Mouse (Mus musculus) gastrocnemius, postnatal 4 days (tissue): ENCODE results near the gene Trim7. TPM values are rescaled to one million over a fixed set of nuclear protein-coding genes. Genes with fewer than 3 reads are reported as not detected.
"Not testable (repeated sequence)": the region's sequence is repeated elsewhere in the genome, so short reads cannot be mapped to it uniquely, and the experiment has no call there.

Experiments used
- DNase-seq, 2 experiments: peaks; one replicate each; pipeline ENCODE4 v3.0.0; 2021 to 2022; ENCODE audit warnings: low spot score in 2 of 2, mixed read lengths in 2 of 2
- total RNA-seq, 2 experiments: library from RNA; stranded (reverse); gene quantifications; 2 replicates each; pipeline ENCODE4 v1.2.3; 2021

Trim7 gene
- total RNA-seq, 2 experiments from 2014 or later = 46.3 to 63.6 TPM

DNA sequence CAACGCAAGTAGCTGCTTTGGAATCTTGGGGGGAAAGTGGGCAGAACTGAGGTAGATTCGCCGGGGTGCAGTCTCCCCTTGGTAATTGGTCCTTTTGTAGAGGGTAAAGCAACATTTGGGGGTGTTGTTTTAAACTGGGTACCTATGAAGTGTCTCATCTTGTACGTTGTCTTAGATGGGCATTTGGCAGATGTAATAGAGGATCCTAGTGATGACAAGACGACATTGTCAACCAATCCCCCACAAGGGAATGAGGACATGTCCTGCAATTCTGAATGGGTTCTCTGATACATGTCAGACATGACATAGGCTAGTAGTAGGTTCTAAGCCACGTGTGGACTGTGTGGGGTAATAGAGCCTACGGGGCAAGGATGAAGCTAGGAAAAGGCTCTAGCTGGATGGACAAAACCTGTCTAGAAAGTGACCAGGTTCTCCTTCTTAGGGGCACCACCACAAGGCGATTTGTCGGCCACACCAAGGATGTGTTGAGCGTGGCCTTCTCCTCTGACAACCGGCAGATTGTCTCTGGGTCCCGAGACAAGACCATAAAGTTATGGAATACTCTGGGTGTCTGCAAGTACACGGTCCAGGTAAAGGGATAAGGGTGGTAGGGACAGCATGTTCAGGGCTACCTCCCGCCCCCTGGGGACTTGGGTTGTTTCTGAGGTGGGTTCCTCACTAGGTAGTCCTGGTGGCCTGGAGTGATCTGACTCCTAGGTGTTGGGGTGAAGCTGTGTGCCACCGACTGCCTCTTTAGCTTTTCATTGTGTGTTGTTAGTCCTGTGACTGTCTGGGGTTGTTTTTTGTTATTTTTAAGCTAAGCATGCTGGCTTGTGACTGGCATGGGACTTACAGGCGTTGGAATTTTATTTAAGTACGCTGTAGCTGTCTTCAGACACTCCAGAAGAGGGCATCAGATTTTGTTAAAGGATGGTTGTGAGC, 23.8 kb upstream of the Trim7 start:
- DNase-seq = no peak

DNA sequence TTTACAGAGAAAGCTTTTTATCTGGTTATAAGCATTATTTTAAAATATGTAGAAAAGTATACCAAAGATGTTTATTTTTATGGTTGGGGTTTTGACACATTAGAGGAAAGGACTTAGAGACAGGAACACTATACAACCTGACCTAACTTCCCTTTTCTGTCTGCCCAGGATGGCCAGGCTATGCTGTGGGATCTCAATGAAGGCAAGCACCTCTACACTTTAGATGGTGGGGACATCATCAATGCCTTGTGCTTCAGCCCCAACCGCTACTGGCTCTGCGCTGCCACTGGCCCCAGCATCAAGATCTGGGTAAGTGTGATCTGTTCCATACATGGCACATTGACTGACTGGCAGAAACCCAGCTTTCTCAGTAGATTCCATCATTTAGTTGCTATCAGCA, 22.0 kb upstream of the Trim7 start:
- no peak for DNase-seq

DNA sequence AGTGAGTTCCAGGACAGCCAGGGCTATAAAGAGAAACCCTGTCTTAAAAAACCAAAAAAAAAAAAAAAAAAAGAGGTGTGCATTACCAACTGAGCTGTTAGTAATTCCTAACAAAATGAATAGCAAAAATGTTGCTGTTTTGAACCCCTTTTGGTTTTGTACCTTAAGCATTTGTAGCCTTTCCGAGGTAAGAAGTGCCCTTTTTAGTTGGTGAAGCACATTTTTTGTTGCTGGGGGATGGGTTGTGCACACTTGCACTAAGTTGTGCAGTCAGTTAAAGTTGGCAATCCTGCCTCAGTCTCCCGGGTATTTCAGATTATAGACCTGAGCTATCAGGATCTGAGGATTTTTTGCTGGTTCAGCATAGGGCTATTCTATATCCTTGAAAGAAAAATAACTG, 21.0 kb upstream of the Trim7 start:
- no peak for DNase-seq

DNA sequence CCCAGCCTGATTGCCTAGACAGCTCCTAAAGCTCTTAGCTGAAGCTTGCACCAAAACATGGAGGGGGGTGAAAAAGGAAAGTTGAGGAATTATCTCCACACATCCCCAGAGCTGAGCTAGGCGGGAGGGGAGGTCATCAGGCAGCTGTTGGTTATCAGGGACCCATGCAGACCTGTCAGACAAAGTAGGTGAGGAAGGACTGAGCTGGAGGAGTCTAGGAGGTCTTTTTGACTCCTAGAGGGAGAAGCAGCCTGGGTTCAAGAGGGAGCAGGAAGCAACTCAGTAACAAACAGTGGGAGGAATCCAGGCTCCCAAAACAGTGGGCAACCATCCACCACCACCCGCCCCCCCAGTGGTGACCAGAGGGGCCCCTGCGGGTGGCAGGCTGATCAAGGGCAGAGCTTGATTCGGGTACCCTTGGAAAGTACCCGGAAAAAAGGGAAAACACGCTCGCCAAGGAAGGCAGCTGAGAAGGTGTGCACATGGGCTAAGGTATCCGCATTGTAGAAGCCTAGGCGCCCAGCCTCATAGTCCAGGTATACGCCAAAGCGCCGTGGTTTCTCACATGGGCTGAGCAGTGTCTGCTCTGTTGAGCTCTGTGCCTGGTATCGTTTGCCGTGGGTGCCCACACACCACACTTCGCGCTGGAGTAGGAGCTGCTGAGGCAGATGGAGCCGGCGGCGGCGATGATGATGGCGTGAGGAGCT, 18.9 kb upstream of the Trim7 start:
- peak in 1 of 2 experiments; percentile 13 for DNase-seq

DNA sequence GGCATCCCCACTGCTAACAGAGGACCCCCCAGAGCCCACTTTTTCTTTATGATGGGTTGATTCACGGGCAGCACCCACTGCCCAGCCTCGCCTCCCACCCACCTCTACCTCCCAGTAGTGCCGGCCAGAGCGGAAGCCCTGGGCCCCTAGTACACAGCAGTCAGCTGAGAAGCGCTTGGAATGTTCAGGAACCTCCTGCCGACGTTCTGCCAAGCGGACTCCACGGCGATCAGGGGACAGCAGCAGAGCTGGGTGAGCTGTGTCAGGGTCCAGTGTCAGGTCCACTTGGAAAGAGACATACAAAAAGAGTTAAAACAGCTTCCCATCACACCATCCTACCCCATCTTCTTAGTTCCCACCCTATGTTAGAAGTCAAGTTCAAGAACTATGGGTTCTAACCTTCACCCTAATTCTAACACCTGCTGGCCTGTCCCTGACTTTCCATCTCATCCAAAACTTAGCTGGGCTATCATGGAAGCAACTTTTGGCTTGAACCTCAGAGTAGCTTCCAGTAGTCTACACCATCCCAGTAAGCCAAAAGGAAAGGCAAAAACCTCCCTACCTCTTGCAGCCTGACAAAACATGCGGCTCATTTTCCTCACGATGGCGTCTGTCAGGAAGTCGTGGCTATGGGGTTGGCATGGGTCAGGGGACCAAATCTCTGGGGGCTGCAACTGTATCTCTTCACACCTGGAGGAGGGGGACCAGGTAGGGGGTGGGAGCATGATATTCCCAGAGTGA, 18.2 kb upstream of the Trim7 start:
- no peak for DNase-seq

DNA sequence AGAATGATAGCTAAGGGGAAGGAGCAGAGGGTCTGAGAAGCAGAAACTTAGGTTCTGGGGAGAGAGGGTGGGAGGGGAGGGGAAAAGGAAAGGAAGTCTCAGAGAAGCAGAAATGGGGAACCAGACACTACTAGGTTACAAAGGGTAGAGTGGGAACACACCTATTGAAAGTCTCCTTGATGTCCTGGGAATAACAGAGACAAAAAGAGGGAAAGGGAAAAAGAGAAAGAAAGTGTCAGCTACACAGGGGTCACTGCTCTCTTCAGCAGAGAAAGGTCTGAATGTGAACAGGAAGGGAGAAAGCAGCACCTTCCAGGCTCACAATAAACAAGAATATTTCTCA, 17.7 kb upstream of the Trim7 start:
- DNase-seq = no peak

DNA sequence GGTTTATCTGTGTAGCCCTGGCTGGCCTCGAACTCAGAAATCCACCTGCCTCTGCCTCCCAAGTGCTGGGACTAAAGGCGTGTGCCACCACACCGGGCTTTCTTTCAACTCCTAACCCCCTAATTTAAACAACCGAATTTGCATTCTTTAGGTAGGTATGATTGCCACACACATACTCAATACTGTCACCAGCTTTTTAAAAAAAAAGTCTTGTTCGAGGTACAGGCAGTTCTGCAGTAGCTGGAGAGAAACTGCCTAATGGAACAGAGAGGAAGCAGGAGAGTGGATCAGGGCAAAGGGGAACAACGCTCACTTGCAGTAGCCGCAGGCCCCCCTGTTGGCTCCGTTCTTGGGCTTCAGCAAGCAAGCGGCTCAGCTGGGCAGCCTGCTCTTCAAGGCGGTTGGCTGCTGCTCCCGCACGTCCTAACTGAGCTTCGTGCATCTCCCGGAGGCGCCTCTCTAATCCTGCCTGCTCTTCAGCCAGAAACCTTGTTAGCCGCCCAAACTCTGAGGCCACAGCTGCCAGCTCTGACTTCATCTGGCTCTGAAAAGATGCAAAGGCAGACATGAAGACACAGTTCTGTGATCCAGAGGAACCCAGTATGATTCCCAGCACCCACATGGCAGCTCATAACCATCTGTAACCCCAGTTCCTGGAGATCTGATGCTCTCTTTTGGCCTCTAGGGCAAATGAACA, 17.1 kb upstream of the Trim7 start:
- DNase-seq = peak; percentile 54 to 78

DNA sequence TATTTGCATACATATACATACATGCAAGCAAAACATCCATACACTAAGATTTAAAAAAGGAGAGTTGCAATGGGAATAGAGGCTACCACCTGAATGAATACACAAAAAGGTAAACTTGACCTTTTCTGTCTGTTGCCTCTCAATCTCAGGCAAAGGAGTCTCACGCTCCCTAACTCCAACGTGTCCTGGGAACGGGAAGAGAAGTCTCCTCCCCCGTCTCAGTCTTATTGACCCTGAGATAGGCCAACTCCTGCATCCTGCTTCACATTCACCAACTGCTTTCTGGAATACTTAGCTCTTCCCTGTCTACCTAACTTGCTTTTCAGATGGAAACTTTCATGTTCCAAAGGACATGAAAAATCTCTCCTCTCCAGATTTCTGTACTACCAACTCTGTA, 16.5 kb upstream of the Trim7 start:
- no peak for DNase-seq

DNA sequence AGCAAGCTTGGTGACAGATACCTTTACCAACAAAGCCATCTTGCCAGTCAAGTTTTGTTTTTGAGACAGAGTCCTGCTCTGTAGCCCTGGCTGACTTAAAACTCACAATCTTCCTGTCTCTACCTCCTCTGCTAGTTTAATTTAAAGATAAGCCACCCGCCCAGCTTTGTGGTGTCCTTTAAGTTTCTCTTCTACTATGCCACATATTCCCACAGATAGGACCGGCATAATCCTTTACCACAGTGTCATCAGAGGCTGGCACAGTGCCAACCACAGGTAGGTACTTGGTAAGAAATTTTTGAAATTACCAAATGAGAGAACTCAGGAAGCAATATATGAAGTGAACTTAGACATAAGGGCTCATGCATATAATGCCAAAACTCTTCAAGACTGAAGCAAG, 15.8 kb upstream of the Trim7 start:
- no peak for DNase-seq

DNA sequence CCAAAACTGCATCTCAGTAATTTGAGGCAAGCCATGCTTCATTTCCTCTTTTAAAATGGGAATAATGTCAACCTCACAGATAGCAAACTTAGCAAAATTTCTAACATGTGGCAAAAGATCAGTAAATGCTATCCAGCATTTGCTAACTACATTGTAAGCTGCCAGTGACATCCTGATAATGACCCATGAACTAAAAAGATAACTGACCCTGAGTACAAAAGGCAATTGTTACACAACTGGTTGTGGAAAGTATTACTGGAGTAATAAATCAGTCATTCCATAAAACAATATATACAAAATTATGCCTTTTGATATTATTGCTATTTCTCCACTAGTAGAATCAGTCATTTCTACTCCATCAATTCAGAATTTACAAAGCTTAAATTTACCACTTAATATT, 12.2 kb upstream of the Trim7 start:
- no peak for DNase-seq

DNA sequence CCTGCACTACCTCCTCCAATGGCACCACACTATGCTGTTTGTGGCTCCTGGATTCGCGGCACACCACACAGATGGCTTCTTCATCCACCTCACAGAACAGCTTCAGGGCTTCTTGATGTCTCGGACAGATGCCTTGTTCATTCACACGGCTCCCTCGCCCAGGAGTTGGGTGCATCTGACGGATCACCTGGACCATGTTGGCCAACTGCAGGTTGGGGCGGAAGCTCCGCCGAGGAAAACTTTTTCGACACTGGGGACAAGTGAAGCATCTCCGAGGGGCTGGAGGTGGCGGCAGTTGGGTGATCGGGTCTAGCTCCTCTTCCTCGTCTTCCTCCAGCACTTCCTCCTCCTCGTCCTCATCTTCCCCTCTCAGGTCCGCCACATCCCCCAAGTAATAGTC, 10.1 kb upstream of the Trim7 start:
- DNase-seq = no peak

DNA sequence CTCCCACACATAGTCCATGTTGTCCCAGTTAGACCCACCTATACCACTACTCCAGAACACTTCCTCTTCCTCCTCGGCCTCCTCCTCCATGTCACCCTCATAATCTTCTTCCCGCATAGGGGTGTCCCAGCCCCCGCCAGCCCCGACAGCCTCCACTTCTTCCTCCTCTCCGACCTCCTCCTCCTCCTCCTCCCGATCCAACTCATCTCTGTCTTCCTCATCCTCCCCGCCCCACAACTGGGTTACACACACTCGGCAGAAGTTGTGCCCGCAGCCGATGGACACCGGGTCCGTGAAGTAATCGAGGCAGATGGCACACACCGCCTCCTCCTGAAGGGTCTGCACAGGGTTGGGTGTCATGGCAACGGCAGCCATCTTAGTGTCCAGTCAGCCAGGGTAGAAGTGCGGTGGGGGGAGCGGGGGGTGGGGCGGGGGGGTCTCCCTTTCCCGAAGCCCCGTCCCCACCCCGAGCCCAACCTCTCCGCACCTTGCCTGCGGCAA, 9.6 kb upstream of the Trim7 start:
- peak; percentile 25 to 42 for DNase-seq

DNA sequence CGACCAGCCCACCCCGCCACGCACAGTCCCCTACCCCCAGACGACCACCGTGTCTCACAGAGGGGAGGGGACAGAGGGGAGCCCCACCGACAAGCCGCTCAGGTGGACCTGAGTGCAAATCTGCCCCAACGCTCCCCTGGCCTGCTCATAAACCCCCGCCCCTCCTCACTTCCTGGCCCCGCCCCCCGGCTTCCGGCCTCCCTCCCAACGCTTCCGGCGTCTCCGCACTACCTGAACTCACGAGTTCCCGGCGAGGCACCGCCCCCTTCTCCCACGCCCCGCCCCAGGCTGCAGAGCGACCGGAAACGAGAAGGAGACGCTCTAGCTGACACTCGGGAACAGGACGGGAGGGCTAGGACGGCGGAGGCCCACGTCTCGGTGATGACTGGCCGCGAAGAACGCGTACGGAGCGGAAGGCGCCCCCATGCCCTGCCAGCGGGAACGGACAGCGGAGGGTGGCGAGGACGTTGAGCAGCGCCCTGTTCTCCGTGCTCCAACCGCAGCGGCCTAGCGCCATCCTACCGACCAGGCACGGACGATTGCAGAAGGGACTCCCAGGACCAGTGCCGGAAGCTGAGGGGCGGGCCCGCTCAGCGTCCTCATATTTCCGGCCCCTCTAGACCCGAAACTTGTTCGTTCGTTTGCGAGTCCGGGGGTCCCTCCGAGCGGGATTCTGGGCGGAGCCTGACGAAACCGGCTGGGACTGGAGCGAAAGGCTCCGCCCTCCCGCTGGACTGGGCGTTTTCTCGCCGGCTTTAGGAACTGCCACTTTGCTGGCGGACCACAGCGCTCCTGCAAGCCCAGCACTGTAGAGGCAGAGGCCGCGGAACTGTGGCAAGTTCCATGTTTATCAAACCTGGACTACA, 8.9 kb upstream of the Trim7 start, which contains the start of gene Trim41:
TSS of gene Trim41 (minus strand) at position 554 of the 866 bp plus-strand sequence.
- DNase-seq = peak; percentile 98 to 99

DNA sequence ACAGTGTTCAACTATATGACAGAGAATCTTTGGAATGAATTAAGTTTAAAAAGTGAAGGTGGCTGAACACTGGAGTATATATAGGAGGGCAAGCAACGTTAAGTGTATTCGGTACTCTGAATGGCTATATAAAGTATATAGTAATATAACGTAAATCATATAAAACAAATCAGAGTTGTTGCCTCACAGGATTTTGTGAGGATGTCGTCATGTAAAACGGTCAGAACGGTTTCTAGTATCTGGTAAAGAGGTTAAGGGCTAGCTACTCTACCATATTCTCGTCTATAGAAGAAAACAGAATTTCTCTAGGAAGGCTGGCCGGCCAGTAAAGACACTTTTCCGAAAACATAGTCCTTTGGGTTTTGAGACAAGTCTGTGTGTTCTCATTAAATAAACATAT, 8.1 kb upstream of the Trim7 start:
- DNase-seq = no peak

DNA sequence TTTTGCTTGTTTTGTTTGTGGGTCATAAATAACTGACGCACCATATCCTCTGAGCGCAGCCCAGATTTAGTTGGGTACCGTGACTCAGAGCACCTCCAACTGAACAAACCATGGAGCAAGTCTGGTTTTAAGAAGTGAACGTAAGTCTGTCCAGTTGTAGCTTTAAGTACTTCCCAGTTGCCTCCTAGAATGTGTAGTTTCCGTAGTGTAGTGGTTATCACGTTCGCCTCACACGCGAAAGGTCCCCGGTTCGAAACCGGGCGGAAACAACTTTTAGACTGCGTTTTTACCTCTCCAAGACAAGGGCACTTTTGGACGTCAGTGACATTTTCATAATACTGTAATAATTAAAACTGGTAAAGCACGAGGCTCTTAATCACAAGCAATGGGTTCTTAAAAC, 7.6 kb upstream of the Trim7 start:
- peak; percentile 49 to 69 for DNase-seq

DNA sequence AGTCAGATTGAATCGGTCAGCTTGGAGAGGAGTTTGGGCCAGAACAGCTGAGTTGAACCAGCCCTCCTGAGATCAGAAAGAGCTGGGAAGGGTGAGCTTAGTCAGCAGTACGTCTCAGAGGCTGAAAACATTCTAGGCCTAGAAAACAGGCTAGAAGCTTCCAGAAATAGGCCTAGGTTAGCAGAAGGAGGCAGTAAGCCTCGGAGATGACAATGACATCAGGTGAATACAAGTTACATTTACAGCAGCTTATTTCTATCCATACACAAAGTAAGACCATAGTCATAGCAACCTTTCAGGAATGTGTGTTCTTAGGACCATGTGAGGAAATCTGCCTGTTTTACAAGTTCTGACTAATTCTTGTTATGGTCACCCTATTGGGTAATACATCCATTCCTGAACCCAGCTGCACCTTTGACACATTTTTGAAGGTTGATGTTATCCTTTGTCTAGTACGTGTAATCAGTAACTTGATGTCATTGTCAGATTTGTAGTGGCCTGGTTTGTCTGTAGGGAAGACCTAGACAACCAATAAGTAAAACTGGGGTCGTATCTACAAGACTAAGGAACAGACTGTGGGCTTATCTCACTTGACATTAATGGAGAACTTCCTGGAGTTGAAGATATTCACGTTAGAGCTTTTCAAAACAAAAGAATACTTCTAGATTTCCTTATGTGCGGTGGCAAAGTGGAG, 6.2 kb upstream of the Trim7 start:
- DNase-seq = no peak

DNA sequence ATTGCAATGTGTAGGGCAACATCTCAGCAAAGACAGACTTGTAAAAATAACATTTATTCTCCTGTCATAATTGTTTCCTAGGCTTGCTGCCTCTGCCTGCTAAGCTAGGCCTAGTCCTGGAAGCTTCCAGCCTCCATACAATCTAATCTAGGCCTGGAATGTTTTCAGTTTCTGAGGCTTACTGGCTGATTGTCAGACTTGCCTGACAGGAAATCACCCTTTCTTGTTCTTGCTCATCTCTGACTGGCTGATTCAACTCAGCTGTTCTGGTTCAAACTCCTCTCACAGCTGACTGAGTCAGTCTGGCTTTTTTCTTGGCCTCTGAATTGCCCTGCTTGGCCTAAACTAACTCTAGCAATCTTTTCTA, 5.6 kb upstream of the Trim7 start:
- DNase-seq = no peak

DNA sequence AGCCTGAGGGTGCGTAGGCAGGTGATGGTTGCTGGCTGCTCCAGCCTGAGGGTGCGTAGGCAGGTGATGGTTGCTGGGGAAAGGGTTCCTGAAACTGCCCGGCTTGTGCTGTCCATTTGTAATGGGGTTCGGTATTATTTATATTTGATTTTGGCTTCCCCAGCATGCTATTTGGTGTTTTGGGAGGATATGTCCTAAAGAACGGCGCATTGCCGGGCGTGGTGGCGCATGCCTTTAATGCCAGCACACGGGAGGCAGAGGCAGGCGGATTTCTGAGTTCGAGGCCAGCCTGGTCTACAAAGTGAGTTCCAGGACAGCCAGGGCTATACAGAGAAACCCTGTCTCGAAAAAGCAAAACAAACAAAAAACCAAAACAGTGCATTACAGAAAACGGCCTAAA, 4.6 kb upstream of the Trim7 start:
- DNase-seq = not testable (repeated sequence)

DNA sequence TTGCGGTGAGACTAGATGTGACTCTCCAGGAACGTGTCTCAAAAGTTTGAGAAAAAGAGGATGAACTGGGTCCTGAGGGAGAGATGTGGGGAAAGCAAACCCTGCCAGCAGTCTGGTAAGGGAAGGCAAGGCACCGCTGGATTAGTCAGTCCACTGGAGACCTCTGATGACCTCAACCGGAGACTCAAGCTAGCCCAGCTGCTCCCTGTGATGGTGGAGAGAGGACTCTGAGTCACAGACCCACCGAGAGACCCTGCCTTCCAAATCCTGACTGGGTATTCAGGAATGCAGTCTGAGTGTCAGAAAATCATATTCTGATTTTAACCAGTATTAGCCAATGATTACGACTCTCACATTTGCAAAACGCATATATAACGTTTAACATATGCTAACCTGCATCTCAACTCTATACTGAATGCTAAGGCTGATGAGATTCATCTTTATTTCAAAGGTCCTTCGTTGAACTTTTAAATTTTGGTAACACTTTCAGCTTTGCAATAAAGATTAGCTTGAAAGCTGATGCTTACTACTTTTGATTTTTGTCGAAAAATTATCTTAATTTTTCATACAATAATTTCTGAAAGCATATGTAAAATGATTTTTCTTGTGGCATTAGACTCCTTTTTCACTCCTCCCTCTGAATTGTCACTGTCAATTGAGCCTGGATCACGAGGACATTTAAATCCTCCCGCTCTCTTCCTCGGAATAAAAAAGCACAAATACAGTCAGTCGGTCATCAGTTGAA, 3.0 kb upstream of the Trim7 start:
- DNase-seq = no peak
